Mouse (Mus musculus): Measurements from ENCODE around the gene Ap2a2.
A peak's percentile ranks its signal among the peaks of the same experiment; 100 is the strongest.
"Not testable (repeated sequence)": the region's sequence is repeated elsewhere in the genome, so short reads cannot be mapped to it uniquely, and the experiment has no call there.

Gene Ap2a2

GRCm38 (mm10) chr7:141593056-141593455 lies 31.1 kb downstream of the Ap2a2 start:
- DNase-seq (ENCODE audit: low spot score in 2 of 2), result no peak

GRCm38 (mm10) chr7:141596971-141597370 lies 35.0 kb downstream of the Ap2a2 start:
- no peak for DNase-seq (ENCODE audit: low spot score in 2 of 2)

GRCm38 (mm10) chr7:141597563-141597962 lies 35.6 kb downstream of the Ap2a2 start:
- DNase-seq (ENCODE audit: low spot score in 2 of 2), result no peak

GRCm38 (mm10) chr7:141607717-141608116 lies 45.7 kb downstream of the Ap2a2 start:
- no peak for DNase-seq (ENCODE audit: low spot score in 2 of 2)

- no peak for DNase-seq (ENCODE audit: low spot score in 2 of 2)
These were observed 47.9 kb downstream of the Ap2a2 start for GRCm38 (mm10) chr7:141609719-141610514.

- DNase-seq (ENCODE audit: low spot score in 2 of 2), result peak; percentile 52 to 61
These were observed 49.9 kb downstream of the Ap2a2 start for GRCm38 (mm10) chr7:141611711-141612370.

- no peak for DNase-seq (ENCODE audit: low spot score in 2 of 2)
These were observed 50.4 kb downstream of the Ap2a2 start for GRCm38 (mm10) chr7:141612371-141612760.

GRCm38 (mm10) chr7:141612791-141613190 lies 50.8 kb downstream of the Ap2a2 start:
- DNase-seq (ENCODE audit: low spot score in 2 of 2), result peak; percentile 47 to 56

GRCm38 (mm10) chr7:141614329-141614832 lies 52.4 kb downstream of the Ap2a2 start:
- DNase-seq (ENCODE audit: low spot score in 2 of 2), result no peak

- no peak for DNase-seq (ENCODE audit: low spot score in 2 of 2)
These were observed 62.2 kb downstream of the Ap2a2 start for GRCm38 (mm10) chr7:141624214-141624613.

GRCm38 (mm10) chr7:141625120-141625810 lies 63.3 kb downstream of the Ap2a2 start:
- no peak for DNase-seq (ENCODE audit: low spot score in 2 of 2)

- DNase-seq (ENCODE audit: low spot score in 2 of 2), result no peak
These were observed 66.0 kb downstream of the Ap2a2 start for GRCm38 (mm10) chr7:141628018-141628417.

- no peak for DNase-seq (ENCODE audit: low spot score in 2 of 2)
These were observed 67.3 kb downstream of the Ap2a2 start for GRCm38 (mm10) chr7:141629241-141629640.

- DNase-seq (ENCODE audit: low spot score in 2 of 2), result peak; percentile 15 to 28
These were observed 76.1 kb downstream of the Ap2a2 start for GRCm38 (mm10) chr7:141638077-141638476.

- DNase-seq (ENCODE audit: low spot score in 2 of 2), result not testable (repeated sequence)
These were observed 76.8 kb downstream of the Ap2a2 start for GRCm38 (mm10) chr7:141638513-141639334.

GRCm38 (mm10) chr7:141639335-141639890 lies 77.4 kb downstream of the Ap2a2 start:
- peak in 1 of 2 experiments; percentile 19 for DNase-seq (ENCODE audit: low spot score in 2 of 2)

GRCm38 (mm10) chr7:141642375-141642774 lies 80.4 kb downstream of the Ap2a2 start:
- no peak for DNase-seq (ENCODE audit: low spot score in 2 of 2)

GRCm38 (mm10) chr7:141643160-141643559 lies 81.2 kb downstream of the Ap2a2 start:
- no peak for DNase-seq (ENCODE audit: low spot score in 2 of 2)

GRCm38 (mm10) chr7:141647083-141647482 lies 85.1 kb downstream of the Ap2a2 start:
- no peak for DNase-seq (ENCODE audit: low spot score in 2 of 2)

GRCm38 (mm10) chr7:141647815-141648214 lies 85.8 kb downstream of the Ap2a2 start:
- DNase-seq (ENCODE audit: low spot score in 2 of 2), result no peak

GRCm38 (mm10) chr7:141652191-141652590 lies 90.2 kb downstream of the Ap2a2 start:
- no peak for DNase-seq (ENCODE audit: low spot score in 2 of 2)

Data from heart, adult 9 months (tissue).